Mouse (Mus musculus) gastrocnemius, adult 2 months (tissue): ENCODE measurements around the gene Gja1. TPM values are rescaled to one million over a fixed set of nuclear protein-coding genes. Genes with fewer than 3 reads are reported as not detected.

ENCODE experiments used
- DNase-seq: peaks from one replicate; pipeline ENCODE4 v3.0.0; 2022
- H3K27ac ChIP-seq: fragments of 200-600 bp; 2 replicates; pipeline ENCODE4 v1.8.1; 2022; ENCODE audit warnings: mild to moderate bottlenecking
- H3K4me3 ChIP-seq: fragments of 200-600 bp; 2 replicates; pipeline ENCODE4 v1.8.1; 2022; ENCODE audit warnings: mild to moderate bottlenecking, moderate library complexity
- CTCF ChIP-seq: fragments of 200-600 bp; IDR thresholded peaks from 2 replicates; pipeline ENCODE4 v1.8.1; 2022; ENCODE audit warnings: antibody characterized with exemption, mild to moderate bottlenecking, moderate library complexity
- intact Hi-C: fragments of 180-260 bp; cut with DNase I; formaldehyde crosslinking; loops from one replicate; pipeline ENCODE4 v1.15.1; 2025
- total RNA-seq, 2 experiments: library from RNA; stranded (reverse); gene quantifications; 2 replicates each; pipeline ENCODE4 v1.2.3; 2021

Gene Gja1
- total RNA-seq, 2 experiments from 2014 or later: 7.4 to 9.0 TPM

DNA sequence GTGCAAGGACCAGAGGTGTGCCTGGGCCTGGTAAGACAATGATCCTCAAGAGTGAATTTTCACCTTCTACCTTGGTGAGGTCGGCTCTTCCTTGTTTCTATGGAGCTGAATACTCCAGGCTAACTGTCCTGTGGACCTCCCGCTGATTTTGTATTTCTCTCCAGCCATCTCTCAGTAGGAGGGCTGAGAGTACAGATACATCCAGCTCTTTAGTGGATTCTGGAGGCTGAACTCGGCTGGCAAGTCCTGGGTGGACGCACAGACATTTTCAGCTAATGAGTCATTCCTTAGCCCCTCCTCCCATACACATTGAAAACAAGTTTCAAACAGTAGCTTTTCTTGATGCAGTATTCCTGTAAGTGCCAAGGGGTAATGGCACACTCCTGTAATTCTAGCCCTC, 49.2 kb downstream of the Gja1 start:
- no peak for TF ChIP-seq CTCF
- DNase-seq: no peak
- no peak overlapping the region for H3K4me3 ChIP-seq
- H3K27ac ChIP-seq: no peak overlapping the region
- intact Hi-C loops: no loop called here

DNA sequence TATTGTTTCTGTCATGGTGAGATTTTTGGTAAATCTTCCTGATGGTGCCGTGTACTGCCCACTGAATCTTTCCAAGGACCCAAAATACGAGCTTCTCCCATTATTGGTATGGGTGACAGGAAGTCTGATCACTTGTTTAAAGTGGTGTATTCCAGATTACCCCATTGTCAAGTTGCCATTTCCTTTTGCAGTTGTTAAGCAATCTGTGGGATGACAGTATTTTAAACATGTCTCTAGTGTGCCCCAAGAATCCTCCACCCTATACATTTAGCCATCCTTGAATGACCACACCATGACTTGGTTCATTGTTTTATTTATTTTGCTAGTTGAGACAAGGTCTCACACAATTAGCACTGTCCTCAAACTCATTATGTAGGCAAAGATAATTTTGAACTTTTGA, 50.3 kb downstream of the Gja1 start:
- no peak for TF ChIP-seq CTCF
- Histone ChIP-seq H3K27ac (no peak overlapping the region), H3K4me3 (no peak overlapping the region)
- intact Hi-C loops: no loop called here
- DNase-seq: no peak

DNA sequence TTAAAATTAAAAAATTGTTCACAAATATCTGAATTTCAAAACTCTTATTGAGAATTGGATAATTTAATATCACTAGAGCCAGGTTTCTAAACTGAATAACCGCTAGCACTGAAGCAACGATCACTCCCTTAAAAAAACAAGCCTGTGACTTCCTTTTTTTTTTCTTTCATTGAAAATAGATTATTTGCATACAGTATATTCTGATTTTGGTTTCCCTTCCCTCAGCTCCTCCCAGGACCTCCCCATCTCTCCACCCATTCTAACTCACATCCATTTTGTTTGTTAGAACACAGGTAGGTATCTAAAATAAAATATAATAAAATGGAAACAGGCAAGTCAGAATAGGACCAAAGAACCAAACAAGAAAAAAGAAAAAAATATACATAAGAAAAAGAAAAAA, 50.7 kb downstream of the Gja1 start:
- intact Hi-C loops: no loop called here
- H3K27ac ChIP-seq: no peak overlapping the region
- no peak overlapping the region for H3K4me3 ChIP-seq
- DNase-seq: no peak
- TF ChIP-seq CTCF: no peak

GRCm38 (mm10) chr10:56429011-56429410, 51.9 kb downstream of the Gja1 start:
- intact Hi-C loops: no loop called here
- no peak overlapping the region for H3K4me3 ChIP-seq
- no peak for DNase-seq
- H3K27ac ChIP-seq: no peak overlapping the region
- no peak for TF ChIP-seq CTCF

DNA sequence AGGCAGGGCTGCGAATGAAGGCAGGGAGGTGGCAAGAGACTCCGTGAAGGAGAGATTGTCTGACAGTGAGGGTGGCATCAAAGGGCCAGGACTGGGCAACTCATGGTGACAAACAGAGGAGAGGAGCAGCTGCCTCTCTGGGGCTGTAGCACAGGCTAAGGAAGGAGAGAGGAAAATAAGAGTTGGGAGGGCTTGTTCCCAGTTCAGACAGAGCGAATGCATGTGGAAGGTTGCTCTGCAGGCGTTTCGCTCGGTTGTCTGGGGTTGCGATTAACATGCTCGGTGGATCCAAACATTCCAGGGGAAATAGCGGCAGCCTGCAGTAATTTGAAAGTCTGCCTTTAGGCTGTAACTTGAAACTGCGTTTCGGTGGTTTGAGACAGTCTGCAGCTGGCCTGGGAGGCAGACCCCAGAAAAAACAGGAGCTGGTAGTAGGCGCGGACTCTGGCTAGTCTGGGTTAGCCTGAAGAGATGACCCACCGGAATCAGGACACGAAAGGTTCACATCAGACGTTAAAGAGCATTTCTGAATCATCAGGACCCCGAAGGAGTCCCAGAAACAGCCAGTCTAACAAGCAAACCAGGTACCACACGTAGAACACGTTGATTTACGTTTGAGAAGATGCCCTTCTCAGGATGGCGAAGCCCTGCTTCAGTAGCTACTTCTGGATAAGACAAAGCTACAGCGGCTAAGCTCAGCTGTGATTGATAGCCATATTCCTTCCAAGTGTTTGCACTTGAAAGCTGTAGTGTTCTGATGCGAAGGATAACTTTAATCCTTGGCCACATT, 54.7 kb downstream of the Gja1 start:
- peak overlapping the region; percentile 54 for H3K27ac ChIP-seq
- intact Hi-C loops: no loop called here
- no peak for DNase-seq
- no peak for TF ChIP-seq CTCF
- H3K4me3 ChIP-seq: peak overlapping the region; percentile 50

DNA sequence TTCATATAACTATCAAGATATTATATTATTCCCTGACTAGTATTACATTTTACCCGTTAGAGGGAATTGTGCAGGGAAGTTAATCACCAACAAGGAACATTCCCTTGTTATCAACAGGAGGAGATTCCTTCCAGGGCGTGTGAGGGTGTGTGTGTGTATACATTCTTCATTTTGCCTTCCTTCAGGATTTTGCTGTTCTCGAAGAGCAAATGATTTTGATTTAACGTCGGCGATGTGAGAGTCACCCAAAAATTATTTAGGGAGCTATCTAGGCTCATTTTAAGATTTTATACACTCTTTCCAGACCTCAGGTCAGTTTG, 55.2 kb downstream of the Gja1 start:
- no peak overlapping the region for H3K4me3 ChIP-seq
- intact Hi-C loops: no loop called here
- TF ChIP-seq CTCF: no peak
- DNase-seq: no peak
- no peak overlapping the region; the same call in 1 of the 2 replicates for H3K27ac ChIP-seq

DNA sequence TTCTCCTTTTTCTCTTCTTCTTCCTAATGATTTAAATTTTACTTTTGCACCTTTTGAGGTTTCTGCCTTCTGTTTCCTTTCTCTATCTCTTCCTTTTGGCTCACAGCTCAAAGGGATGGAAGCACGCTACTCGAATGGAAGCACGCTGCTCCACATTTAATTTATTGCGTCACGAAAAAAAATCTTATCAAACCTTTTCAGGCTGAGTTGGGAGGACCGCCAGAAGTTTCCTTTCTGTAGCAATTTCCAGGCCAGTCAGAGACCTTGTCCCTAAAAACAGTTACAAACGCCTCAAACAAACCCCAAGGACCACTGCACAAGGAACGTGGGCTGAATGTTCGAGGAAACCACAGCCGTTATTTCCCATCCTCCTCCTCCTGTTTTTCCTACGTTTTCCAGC, 60.2 kb downstream of the Gja1 start:
- intact Hi-C loops: no loop called here
- DNase-seq: no peak
- Histone ChIP-seq H3K27ac (no peak overlapping the region), H3K4me3 (no peak overlapping the region)
- TF ChIP-seq CTCF: no peak

DNA sequence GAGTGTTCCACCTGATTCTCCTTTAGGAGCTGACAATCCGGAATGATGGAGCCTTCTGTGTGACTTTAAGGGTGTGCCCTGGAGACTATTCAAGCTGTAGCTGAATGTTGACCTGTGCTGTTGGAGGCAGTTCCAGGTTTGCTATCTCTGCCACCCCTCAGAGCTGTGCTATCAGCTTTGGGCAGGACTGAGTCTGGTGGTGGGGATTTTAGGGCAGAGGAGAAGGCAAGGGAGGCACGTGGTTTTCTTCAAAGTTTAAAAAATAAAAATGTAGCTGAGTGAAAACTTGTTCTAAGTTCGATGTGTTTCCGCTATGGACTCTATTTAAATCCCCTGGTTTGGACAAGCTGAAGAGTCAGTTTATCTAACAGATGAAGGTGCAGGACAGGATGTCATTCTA, 62.5 kb downstream of the Gja1 start:
- intact Hi-C loops: no loop called here
- no peak overlapping the region for H3K4me3 ChIP-seq
- DNase-seq: no peak
- H3K27ac ChIP-seq: no peak overlapping the region
- no peak for TF ChIP-seq CTCF

DNA sequence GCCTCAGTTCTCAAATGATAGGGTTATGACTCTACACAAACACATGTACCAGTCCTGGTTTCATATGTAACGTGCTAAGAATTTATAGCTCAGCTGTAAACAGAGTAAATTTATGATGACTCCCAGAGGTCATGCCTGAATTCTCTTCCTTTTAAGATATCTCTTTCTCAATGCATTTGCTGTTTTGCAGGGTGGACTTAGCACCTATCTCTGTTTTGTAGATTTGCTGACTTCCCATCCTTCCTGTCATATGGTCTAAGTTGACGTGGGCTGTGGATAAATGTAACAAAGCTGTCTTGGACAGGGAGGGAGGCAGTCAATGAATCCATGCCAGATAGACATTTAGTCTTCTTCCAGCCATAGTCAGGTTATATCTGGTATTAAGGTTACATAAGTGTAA, 67.3 kb downstream of the Gja1 start:
- DNase-seq: no peak
- Histone ChIP-seq H3K27ac (no peak overlapping the region), H3K4me3 (no peak overlapping the region)
- TF ChIP-seq CTCF: no peak
- intact Hi-C loops: no loop called here

GRCm38 (mm10) chr10:56449030-56449429, 71.9 kb downstream of the Gja1 start:
- no peak overlapping the region for H3K27ac ChIP-seq
- no peak for TF ChIP-seq CTCF
- intact Hi-C loops: no loop called here
- no peak for DNase-seq
- H3K4me3 ChIP-seq: no peak overlapping the region

Other genes with a start within 250 kb of the Gja1 start
- gene Tbc1d32, start 148.6 kb upstream of the Gja1 start, total RNA-seq: 1 to 10 TPM; 1.5 to 2.0 TPM